ENCODE assay signal across 12 mouse cellular contexts in genomic region chr3:53974905-53975551, GRCm38 (mm10).
A peak's percentile ranks its signal among the peaks of the same experiment; 100 is the strongest.
DNase-seq lines count a peak whose midpoint lies in the region; ATAC-seq lines count a peak whose summit lies in the region.
"Had no signal": no experiment of that assay in that cellular context is flagged by ENCODE, and none has a peak within 500 bp of the region (broad histone marks: within the 10 kb centered on the region; RNA-seq: fewer than 3 reads in every experiment).

No protein-coding gene starts in this region.

- no peaks in the 10 kb centered on the region for H3K4me1 ChIP-seq in kidney, embryonic 16.5 days (ENCODE audit: insufficient read depth, low read length)
- H3K4me1 ChIP-seq in forebrain, embryonic 15.5 days = peaks cover 8% of the 10 kb centered on the region

- H3K27ac ChIP-seq in kidney, embryonic 16.5 days (ENCODE audit: low read length) = no peak overlapping the region
- peak overlapping the region; percentile 38; the same call in 1 of the 2 replicates for H3K27ac ChIP-seq in forebrain, embryonic 15.5 days (replicated peaks)
- H3K27ac ChIP-seq: neural tube, embryonic 15.5 days had no signal

- no peak for ATAC-seq in kidney, embryonic 16.5 days (ENCODE audit: low FRiP score, low TSS enrichment)
- ATAC-seq in forebrain, embryonic 15.5 days (replicated peaks) = peak; percentile 61
- no peak for ATAC-seq in monocyte, adult 5-6 weeks (replicated peaks; ENCODE audit: insufficient number of reproducible peaks, low FRiP score, low TSS enrichment, poor library complexity, severe bottlenecking)
- no peak for ATAC-seq in erythroblast, adult 5-6 weeks (replicated peaks; ENCODE audit: low FRiP score, poor library complexity, severe bottlenecking)

- H3K9me3 ChIP-seq in kidney, embryonic 16.5 days (ENCODE audit: low read length) = no peaks in the 10 kb centered on the region
- no peaks in the 10 kb centered on the region for H3K9me3 ChIP-seq in forebrain, embryonic 15.5 days
- H3K9me3 ChIP-seq: neural tube, embryonic 15.5 days had no signal

- 0 out of 2 replicates have a peak overlapping the region, but pooled peaks have one; percentile 8 for H3K4me2 ChIP-seq in kidney, embryonic 16.5 days (replicated peaks; ENCODE audit: low read depth, low read length)
- H3K4me2 ChIP-seq in forebrain, embryonic 15.5 days (replicated peaks) = no peak overlapping the region; the same call in 1 of the 2 replicates
- H3K4me2 ChIP-seq: neural tube, embryonic 15.5 days had no signal

- no peaks in the 10 kb centered on the region for H3K36me3 ChIP-seq in kidney, embryonic 16.5 days (ENCODE audit: insufficient read depth, low read length)
- H3K36me3 ChIP-seq in forebrain, embryonic 15.5 days = no peaks in the 10 kb centered on the region
- no peaks in the 10 kb centered on the region for H3K36me3 ChIP-seq in splenic B cell, adult 2 months (ENCODE audit: control insufficient read depth, insufficient read depth, low read length, poor library complexity, severe bottlenecking)
- H3K36me3 ChIP-seq: G1E; neural tube, embryonic 15.5 days had no signal

- no peaks in the 10 kb centered on the region for H3K27me3 ChIP-seq in kidney, embryonic 16.5 days (ENCODE audit: insufficient read depth, low read length)
- H3K27me3 ChIP-seq in forebrain, embryonic 15.5 days = no peaks in the 10 kb centered on the region
- no peaks in the 10 kb centered on the region for H3K27me3 ChIP-seq in splenic B cell, adult 2 months (ENCODE audit: control insufficient read depth, insufficient read depth, low read length, poor library complexity, severe bottlenecking)
- H3K27me3 ChIP-seq: neural tube, embryonic 15.5 days had no signal

- no peak overlapping the region for H3K4me3 ChIP-seq in kidney, embryonic 16.5 days (ENCODE audit: low read length)
- no peak overlapping the region for H3K4me3 ChIP-seq in forebrain, embryonic 15.5 days
- H3K4me3 ChIP-seq: neural tube, embryonic 15.5 days had no signal

- H3K9ac ChIP-seq in kidney, embryonic 16.5 days (replicated peaks; ENCODE audit: low read length) = no peak overlapping the region
- no peak overlapping the region for H3K9ac ChIP-seq in forebrain, embryonic 15.5 days (replicated peaks)
- H3K9ac ChIP-seq: neural tube, embryonic 15.5 days had no signal

- no peak for DNase-seq in kidney, postnatal 36 days
- peak; percentile 16 for DNase-seq in ZHBTc4 (ENCODE audit: low read depth, low spot score)
- DNase-seq in splenic B cell, adult 2 months (ENCODE audit: low read depth, low spot score) = peak; percentile 61
- DNase-seq in heart, adult 11 months = no peak
- DNase-seq: cerebellum, postnatal 36 days; lung, adult 2 months had no signal

- 20% methylated on average over 10 of the region's 10 CpGs for WGBS in kidney, embryonic 16.5 days
- 30% methylated on average over 10 of the region's 10 CpGs for WGBS in forebrain, embryonic 15.5 days

Comparison
In these comparisons a context has a peak if more than half of its experiments do, and no peak if none do; other contexts are left out.
1. DNase-seq: peak in ZHBTc4 (single experiment) and splenic B cell, adult 2 months (single experiment); none in kidney, postnatal 36 days (0 of 2) and heart, adult 11 months (single experiment).